Mouse (Mus musculus): ENCODE measurements around the gene Lmf1.

- TF ChIP-seq CTCF (conservative IDR thresholded peaks at IDR 0.05; ENCODE audit: low read length): no peak
- TF ChIP-seq NANOG (IDR thresholded peaks at IDR 0.05; ENCODE audit: borderline replicate concordance, low read length): no peak
These were observed 94.1 kb downstream of the Lmf1 start for GRCm38 (mm10) chr17:25672982-25673381.

All from E14TG2a.4 (cell line).